Mouse (Mus musculus) brain, embryonic 14.5 days (tissue): ENCODE data around the gene S100a6.

Experiments used
- CTCF ChIP-seq: fragments of 200-500 bp; IDR thresholded peaks from 2 replicates; pipeline ENCODE4 v1.5.1; 2012; ENCODE audit warnings: inconsistent platforms, mild to moderate bottlenecking, moderate library complexity, borderline replicate concordance; ENCODE audit not compliant: insufficient read depth, insufficient read length; ENCODE audit errors: extremely low read depth
- POLR2A ChIP-seq: fragments of 200-500 bp; IDR thresholded peaks from 2 replicates; pipeline ENCODE4 v1.6.1; 2012; ENCODE audit warnings: mild to moderate bottlenecking, inconsistent platforms, borderline replicate concordance; ENCODE audit not compliant: poor library complexity, insufficient read depth, insufficient read length, severe bottlenecking; ENCODE audit errors: extremely low read depth

- TF ChIP-seq CTCF (peak; percentile 91), POLR2A (no peak)
Observed at GRCm38 (mm10) chr3:90585595-90585994, 27.1 kb upstream of the S100a6 start.
